Mouse (Mus musculus) common myeloid progenitor, adult 5-6 weeks (primary cell): ENCODE measurements at regions not wholly inside any gene's neighbourhood (a gene's known extent, or its start where the extent isn't known, plus 50 kb on each side); places are given as distances from the start of the nearest gene placed in this dataset.

Source experiments
- ATAC-seq: replicated peaks from 2 replicates; pipeline ENCODE4 v1.8.0; 2016; ENCODE audit warnings: low read depth, mild to moderate bottlenecking, moderate TSS enrichment, inconsistent platforms; ENCODE audit not compliant: poor library complexity, severe bottlenecking

- no peak for ATAC-seq
Observed at GRCm38 (mm10) chr14:118318524-118318923, 51.8 kb downstream of the Gm9376 start.

- ATAC-seq: no peak
Observed at GRCm38 (mm10) chr14:118320101-118320500, 53.3 kb downstream of the Gm9376 start.

- peak; percentile 45 for ATAC-seq
Observed at GRCm38 (mm10) chr14:118321083-118321482, 54.3 kb downstream of the Gm9376 start.

GRCm38 (mm10) chr14:118322003-118322821 is 55.5 kb downstream of the Gm9376 start:
- ATAC-seq: no peak

- ATAC-seq: no peak
Observed at GRCm38 (mm10) chr14:118322865-118323264, 56.1 kb downstream of the Gm9376 start.

GRCm38 (mm10) chr14:118338071-118338470 is 71.3 kb downstream of the Gm9376 start:
- ATAC-seq: no peak

- ATAC-seq: no peak
Observed at GRCm38 (mm10) chr14:118362931-118363330, 96.2 kb downstream of the Gm9376 start.

GRCm38 (mm10) chr14:118363391-118363821 is 96.6 kb downstream of the Gm9376 start:
- no peak for ATAC-seq

- no peak for ATAC-seq
Observed at GRCm38 (mm10) chr14:118366522-118366921, 99.8 kb downstream of the Gm9376 start.

- no peak for ATAC-seq
Observed at GRCm38 (mm10) chr14:118368619-118369431, 102.1 kb downstream of the Gm9376 start.

GRCm38 (mm10) chr14:118371336-118371735 is 104.6 kb downstream of the Gm9376 start:
- peak; percentile 90 for ATAC-seq

- no peak for ATAC-seq
Observed at GRCm38 (mm10) chr14:118374819-118375520, 108.2 kb downstream of the Gm9376 start.

GRCm38 (mm10) chr14:118375641-118376040 is 108.9 kb downstream of the Gm9376 start:
- no peak for ATAC-seq

GRCm38 (mm10) chr14:118379624-118380023 is 112.9 kb downstream of the Gm9376 start:
- ATAC-seq: no peak

- ATAC-seq: peak; percentile 39; the same call in 1 of the 2 replicates
Observed at GRCm38 (mm10) chr14:118385529-118385932, 118.8 kb downstream of the Gm9376 start.

- ATAC-seq: no peak
Observed at GRCm38 (mm10) chr14:118388061-118388460, 121.3 kb downstream of the Gm9376 start.

GRCm38 (mm10) chr14:118390790-118391189 is 124.0 kb downstream of the Gm9376 start:
- no peak for ATAC-seq

GRCm38 (mm10) chr14:118391561-118391960 is 124.8 kb downstream of the Gm9376 start:
- ATAC-seq: no peak

- ATAC-seq: no peak
Observed at GRCm38 (mm10) chr14:118393676-118394075, 126.9 kb downstream of the Gm9376 start.

- ATAC-seq: no peak
Observed at GRCm38 (mm10) chr14:118414275-118414674, 147.5 kb downstream of the Gm9376 start.
